Mouse (Mus musculus): ENCODE data around the gene March6. TPM values are rescaled to one million over a fixed set of nuclear protein-coding genes. Genes with fewer than 3 reads are reported as not detected.

The March6 gene
- polyA plus RNA-seq, 1 experiment from 2014 or later = 69.6 TPM

DNA sequence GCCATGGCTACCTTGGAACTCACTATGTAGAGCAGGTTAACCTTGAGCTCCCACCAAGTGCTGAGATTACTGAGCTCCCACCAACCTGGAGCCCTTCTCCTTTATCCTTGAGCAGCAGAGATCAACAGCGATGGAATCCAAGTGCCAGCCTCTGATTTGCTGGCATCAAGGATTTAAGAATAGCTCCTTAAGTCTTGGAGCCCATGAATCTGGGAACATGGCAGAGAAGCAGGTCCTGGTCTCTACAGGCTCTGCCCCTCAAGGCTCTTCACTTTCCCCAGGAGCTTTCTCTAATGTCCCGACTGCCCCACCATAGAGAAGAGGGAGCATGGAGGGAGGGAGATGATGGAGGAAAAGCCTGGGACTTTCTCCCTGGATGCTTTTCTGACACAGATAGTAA, 6.9 kb upstream of the March6 start:
- ATAC-seq (replicated peaks; ENCODE audit: low FRiP score) = no peak
- peaks cover 15% of the 10 kb centered on the region for H3K4me1 ChIP-seq (replicated peaks; ENCODE audit: control insufficient read depth, insufficient read depth, low read length)
- no peaks in the 10 kb centered on the region for H3K9me3 ChIP-seq (ENCODE audit: control insufficient read depth, low read length)
- no peak overlapping the region for H3K27ac ChIP-seq (ENCODE audit: low read depth, low read length)
- H3K9ac ChIP-seq (ENCODE audit: low read length) = no peak overlapping the region
- H3K4me2 ChIP-seq (ENCODE audit: low read depth, low read length, severe bottlenecking) = no peak overlapping the region
- DNase-seq (ENCODE audit: low spot score) = no peak
- no peak overlapping the region for H3K4me3 ChIP-seq (ENCODE audit: low read depth, low read length)
- no peaks in the 10 kb centered on the region for H3K36me3 ChIP-seq (ENCODE audit: control insufficient read depth, insufficient read depth, low read length)
- WGBS = 94% methylated on average over 2 of the region's 2 CpGs
- no peaks in the 10 kb centered on the region for H3K27me3 ChIP-seq (ENCODE audit: control insufficient read depth, insufficient read depth, low read length)

DNA sequence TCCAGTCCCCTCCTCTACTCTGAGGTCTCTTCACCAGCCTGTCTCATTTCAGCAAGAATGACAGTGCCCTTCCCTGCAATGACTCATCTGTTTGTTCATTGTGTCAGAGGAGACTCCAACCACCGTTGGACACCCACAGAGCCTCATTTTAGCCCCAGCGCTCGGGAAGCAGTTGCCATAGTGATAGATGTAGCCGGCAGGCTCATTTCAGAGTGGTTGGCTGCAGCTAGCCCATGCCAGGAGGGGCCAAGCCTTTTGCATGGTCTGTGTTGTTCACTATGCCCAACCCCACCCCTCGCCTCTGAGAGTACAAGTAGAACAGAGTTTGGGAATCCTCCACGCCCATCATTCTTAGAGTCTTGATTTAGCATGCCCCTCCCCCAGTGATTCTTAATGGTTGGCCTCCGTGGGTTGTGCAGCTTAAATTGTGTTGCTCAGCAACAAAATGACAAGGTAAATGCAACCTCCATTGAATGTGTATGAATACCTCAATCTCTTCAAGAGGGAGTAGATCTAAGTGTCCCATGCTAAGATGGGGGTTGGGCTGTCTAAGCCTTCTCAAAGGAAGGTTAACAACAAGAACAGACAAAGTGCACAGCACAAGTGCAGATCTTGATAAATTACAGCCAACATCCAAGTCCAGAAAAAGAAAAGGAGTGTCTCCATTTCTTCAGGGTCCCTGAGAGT, 5.3 kb upstream of the March6 start:
- Histone ChIP-seq H3K4me2 (ENCODE audit: low read depth, low read length, severe bottlenecking) (peak overlapping the region; percentile 28; the same call in 1 of the 2 replicates), H3K4me3 (ENCODE audit: low read depth, low read length) (no peak overlapping the region), H3K9ac (ENCODE audit: low read length) (no peak overlapping the region), H3K9me3 (ENCODE audit: control insufficient read depth, low read length) (no peaks in the 10 kb centered on the region), H3K4me1 (replicated peaks; ENCODE audit: control insufficient read depth, insufficient read depth, low read length) (peaks cover 7% of the 10 kb centered on the region; the same call in 1 of the 2 replicates), H3K27me3 (ENCODE audit: control insufficient read depth, insufficient read depth, low read length) (no peaks in the 10 kb centered on the region), H3K36me3 (ENCODE audit: control insufficient read depth, insufficient read depth, low read length) (no peaks in the 10 kb centered on the region), H3K27ac (ENCODE audit: low read depth, low read length) (peak overlapping the region; percentile 72)
- DNase-seq (ENCODE audit: low spot score) (peak; percentile 82), ATAC-seq (replicated peaks; ENCODE audit: low FRiP score) (peak; percentile 86)
- WGBS = 7% methylated on average over 7 of the region's 7 CpGs

DNA sequence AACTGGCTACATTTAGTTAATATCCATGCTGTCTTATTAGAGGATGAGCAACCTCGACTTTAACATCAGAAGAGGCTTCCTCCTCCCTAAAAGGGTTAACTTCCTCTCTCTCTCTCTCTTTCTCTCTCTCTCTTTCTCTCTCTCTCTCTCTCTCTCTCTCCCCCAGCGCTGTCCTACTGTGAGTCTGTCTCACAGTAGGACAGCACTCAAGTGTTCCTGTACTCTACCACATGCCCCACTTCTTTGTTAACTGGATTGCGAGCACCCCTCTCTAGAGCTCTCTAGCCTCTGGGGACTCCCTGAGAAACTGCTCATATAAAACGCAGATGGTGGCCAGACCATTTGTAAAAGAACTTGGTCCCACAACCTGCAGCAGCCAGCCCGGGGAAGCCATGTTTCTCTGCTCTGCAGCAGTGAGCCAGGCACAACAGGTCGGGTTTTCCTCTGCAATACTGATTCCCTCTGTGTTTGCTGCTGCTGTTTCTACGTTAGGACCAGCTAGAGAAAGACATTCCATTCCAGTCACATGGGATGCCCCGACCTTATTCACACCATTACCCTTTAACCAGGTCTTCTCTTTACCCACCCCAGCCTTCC, 4.5 kb upstream of the March6 start:
- H3K27ac ChIP-seq (ENCODE audit: low read depth, low read length) = peak overlapping the region; percentile 72; the same call in 1 of the 2 replicates
- no peak overlapping the region for H3K4me3 ChIP-seq (ENCODE audit: low read depth, low read length)
- 33% methylated on average over 8 of the region's 8 CpGs for WGBS
- ATAC-seq (replicated peaks; ENCODE audit: low FRiP score) (no peak), DNase-seq (ENCODE audit: low spot score) (peak; percentile 51)
- H3K27me3 ChIP-seq (ENCODE audit: control insufficient read depth, insufficient read depth, low read length) = no peaks in the 10 kb centered on the region
- peaks cover 7% of the 10 kb centered on the region; the same call in 1 of the 2 replicates for H3K4me1 ChIP-seq (replicated peaks; ENCODE audit: control insufficient read depth, insufficient read depth, low read length)
- H3K9ac ChIP-seq (ENCODE audit: low read length) = 0 out of 2 replicates have a peak overlapping the region, but pooled peaks have one; percentile 6
- no peak overlapping the region for H3K4me2 ChIP-seq (ENCODE audit: low read depth, low read length, severe bottlenecking)
- no peaks in the 10 kb centered on the region for H3K36me3 ChIP-seq (ENCODE audit: control insufficient read depth, insufficient read depth, low read length)
- no peaks in the 10 kb centered on the region for H3K9me3 ChIP-seq (ENCODE audit: control insufficient read depth, low read length)

DNA sequence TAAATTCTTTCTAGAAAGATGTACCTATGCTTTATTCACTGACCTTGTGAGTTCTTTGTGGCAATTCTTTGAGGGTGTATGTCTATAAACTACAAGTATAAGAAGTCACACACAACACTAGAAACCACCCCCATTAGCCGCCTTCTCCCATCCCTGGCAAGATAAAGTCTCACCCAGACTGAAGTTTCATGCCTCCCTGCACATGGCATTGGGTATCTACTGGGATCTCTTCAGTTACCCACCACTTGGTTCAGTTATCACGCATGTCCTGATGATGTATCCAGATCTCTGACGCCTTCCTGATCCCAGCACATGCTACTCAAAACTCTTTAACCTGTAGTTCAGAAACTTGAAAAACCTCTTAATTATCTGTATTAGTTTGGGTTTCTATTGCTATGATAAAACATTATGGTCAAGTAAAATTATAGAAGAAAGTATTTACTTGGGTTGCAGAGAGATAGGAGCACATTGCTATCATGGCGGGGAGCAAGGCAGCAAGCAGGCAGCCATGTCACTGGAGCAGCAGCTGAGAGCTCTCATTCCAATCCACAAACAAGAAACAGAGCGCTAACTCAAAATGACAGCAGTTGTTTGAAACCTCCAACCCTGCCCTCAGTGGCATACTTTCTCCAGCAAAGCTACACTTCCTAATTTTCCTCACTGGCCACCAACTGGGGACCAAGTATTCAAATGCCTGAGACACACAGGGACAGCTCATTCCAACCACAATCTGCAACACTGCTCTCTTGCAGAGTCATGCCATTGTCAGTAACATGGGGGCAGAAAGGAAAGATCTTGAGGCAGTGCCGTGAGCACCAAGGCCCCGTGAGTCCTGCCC, 3.8 kb upstream of the March6 start:
- Histone ChIP-seq H3K4me1 (replicated peaks; ENCODE audit: control insufficient read depth, insufficient read depth, low read length) (peaks cover 7% of the 10 kb centered on the region; the same call in 1 of the 2 replicates), H3K4me3 (ENCODE audit: low read depth, low read length) (no peak overlapping the region), H3K9ac (ENCODE audit: low read length) (no peak overlapping the region), H3K27me3 (ENCODE audit: control insufficient read depth, insufficient read depth, low read length) (no peaks in the 10 kb centered on the region), H3K27ac (ENCODE audit: low read depth, low read length) (no peak overlapping the region), H3K4me2 (ENCODE audit: low read depth, low read length, severe bottlenecking) (no peak overlapping the region), H3K9me3 (ENCODE audit: control insufficient read depth, low read length) (no peaks in the 10 kb centered on the region), H3K36me3 (ENCODE audit: control insufficient read depth, insufficient read depth, low read length) (no peaks in the 10 kb centered on the region)
- WGBS = 86% methylated on average over 7 of the region's 7 CpGs
- DNase-seq (ENCODE audit: low spot score) (no peak), ATAC-seq (replicated peaks; ENCODE audit: low FRiP score) (no peak)

DNA sequence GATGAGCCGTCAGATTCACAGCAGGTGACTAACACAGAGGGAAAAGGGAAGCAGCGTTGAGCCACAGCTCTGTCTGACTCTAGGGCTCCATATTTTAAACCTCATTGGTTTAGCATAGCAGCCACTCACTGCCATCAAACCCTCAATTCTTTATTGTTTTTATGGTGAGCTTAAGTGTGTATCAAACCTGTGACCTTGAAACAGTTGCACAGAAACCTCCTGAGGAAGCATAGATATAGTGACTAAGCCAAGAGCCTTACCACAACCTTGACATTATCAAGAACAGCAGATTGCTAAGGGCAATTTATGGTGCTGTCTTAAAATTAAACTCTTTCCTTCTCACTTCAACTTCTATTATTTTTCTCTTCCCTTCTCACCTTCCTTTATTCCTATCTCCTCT, 2.7 kb upstream of the March6 start:
- no peak overlapping the region for H3K4me2 ChIP-seq (ENCODE audit: low read depth, low read length, severe bottlenecking)
- no peaks in the 10 kb centered on the region for H3K27me3 ChIP-seq (ENCODE audit: control insufficient read depth, insufficient read depth, low read length)
- H3K9me3 ChIP-seq (ENCODE audit: control insufficient read depth, low read length) = no peaks in the 10 kb centered on the region
- no peaks in the 10 kb centered on the region for H3K36me3 ChIP-seq (ENCODE audit: control insufficient read depth, insufficient read depth, low read length)
- no peak overlapping the region for H3K27ac ChIP-seq (ENCODE audit: low read depth, low read length)
- 85% methylated on average over 2 of the region's 2 CpGs for WGBS
- DNase-seq (ENCODE audit: low spot score) (no peak), ATAC-seq (replicated peaks; ENCODE audit: low FRiP score) (no peak)
- no peak overlapping the region for H3K9ac ChIP-seq (ENCODE audit: low read length)
- H3K4me3 ChIP-seq (ENCODE audit: low read depth, low read length) = no peak overlapping the region
- H3K4me1 ChIP-seq (replicated peaks; ENCODE audit: control insufficient read depth, insufficient read depth, low read length) = peaks cover 9% of the 10 kb centered on the region; the same call in 1 of the 2 replicates

DNA sequence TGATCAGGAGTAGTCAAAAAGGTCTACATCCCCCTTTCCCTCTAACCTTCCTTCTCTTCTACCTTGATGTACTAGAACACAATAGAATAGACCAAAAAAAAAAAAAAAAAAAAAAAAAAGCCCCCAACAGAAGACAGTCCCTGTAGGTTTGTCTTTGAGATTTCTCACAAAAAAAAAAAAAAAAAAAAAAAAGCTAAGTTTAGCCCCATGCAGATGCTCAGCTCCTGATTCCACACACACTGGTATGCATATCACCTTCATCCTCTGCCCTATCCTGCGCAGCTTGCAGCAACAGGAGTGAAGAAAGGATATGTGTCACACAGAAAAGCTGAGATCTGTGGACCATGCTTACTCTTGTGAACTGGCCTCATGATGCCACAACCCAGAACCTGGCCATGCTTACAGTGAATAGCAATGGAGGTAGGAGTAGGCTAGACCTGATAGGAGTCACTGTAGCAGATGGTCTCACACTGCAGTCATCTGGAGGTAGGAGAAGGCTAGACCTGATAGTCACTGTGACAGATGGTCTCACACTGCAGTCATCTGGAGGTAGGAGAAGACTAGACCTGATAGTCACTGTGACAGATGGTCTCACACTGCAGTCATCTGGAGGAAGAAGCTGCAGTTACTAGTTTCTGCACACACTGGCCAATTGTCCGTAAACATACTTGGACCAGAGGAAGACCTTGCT, 1.6 kb upstream of the March6 start:
- no peak for ATAC-seq (replicated peaks; ENCODE audit: low FRiP score)
- Histone ChIP-seq H3K27me3 (ENCODE audit: control insufficient read depth, insufficient read depth, low read length) (no peaks in the 10 kb centered on the region), H3K9me3 (ENCODE audit: control insufficient read depth, low read length) (no peaks in the 10 kb centered on the region; the same call in 1 of the 2 replicates), H3K36me3 (ENCODE audit: control insufficient read depth, insufficient read depth, low read length) (no peaks in the 10 kb centered on the region; the same call in 1 of the 2 replicates), H3K9ac (ENCODE audit: low read length) (no peak overlapping the region), H3K27ac (ENCODE audit: low read depth, low read length) (no peak overlapping the region), H3K4me2 (ENCODE audit: low read depth, low read length, severe bottlenecking) (no peak overlapping the region), H3K4me1 (replicated peaks; ENCODE audit: control insufficient read depth, insufficient read depth, low read length) (peaks cover 9% of the 10 kb centered on the region; the same call in 1 of the 2 replicates), H3K4me3 (ENCODE audit: low read depth, low read length) (0 out of 2 replicates have a peak overlapping the region, but pooled peaks have one; percentile 94)
- DNase-seq (ENCODE audit: low spot score) = no peak
- WGBS = 98% methylated on average over 2 of the region's 2 CpGs

DNA sequence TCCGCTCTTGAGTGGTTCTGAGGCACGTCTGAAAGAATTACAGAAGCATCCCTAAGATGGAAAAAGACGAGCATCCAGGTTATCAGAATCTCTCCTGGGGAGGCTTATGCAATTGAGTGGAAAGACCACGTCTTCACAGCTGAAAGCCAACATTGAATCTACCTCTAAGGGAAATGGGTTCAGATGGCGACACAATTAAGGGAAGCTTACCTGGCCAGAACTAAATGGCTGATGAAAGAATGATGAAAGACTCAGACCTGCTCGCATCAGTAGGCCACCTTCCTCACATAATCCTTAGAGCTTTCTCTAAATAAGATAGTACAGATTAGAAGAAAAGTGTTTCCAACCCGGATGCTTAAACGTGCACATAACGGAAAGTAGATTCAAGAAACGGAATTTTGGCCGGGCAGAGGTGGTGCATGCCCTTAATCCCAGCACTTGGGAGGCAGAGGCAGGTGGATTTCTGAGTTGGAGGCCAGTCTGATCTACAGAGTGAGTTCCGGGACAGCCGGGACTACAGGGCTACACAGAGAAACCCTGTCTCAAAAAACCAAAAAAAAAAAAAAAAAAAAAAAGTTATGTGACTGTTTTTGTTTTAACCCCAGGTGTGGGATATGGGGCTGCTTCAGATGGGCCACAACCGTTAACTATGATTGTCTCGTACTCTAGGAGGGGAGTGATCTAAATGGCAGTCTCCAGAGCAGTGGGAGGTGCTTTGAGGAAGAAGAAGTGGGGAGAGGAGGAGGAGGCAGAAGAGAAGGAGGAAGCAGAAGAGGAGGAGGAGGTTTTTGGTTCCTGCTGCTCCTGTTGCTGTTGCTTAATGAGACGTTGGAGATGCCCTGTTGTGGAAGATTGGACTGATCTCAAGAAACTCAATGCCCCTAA, 835 bp upstream of the March6 start:
- no peak for ATAC-seq (replicated peaks; ENCODE audit: low FRiP score)
- WGBS = 31% methylated on average over 16 of the region's 16 CpGs

More for the DNA sequence above, 835 bp upstream of the March6 start:
- H3K4me3 ChIP-seq (ENCODE audit: low read depth, low read length) = peak overlapping the region; percentile 94
- H3K9ac ChIP-seq (ENCODE audit: low read length) = peak overlapping the region; percentile 92
- no peak for DNase-seq (ENCODE audit: low spot score)
- H3K9me3 ChIP-seq (ENCODE audit: control insufficient read depth, low read length) = no peaks in the 10 kb centered on the region; the same call in 1 of the 2 replicates
- H3K4me1 ChIP-seq (replicated peaks; ENCODE audit: control insufficient read depth, insufficient read depth, low read length) = peaks cover 8% of the 10 kb centered on the region; the same call in 1 of the 2 replicates
- peak overlapping the region; percentile 65 for H3K4me2 ChIP-seq (ENCODE audit: low read depth, low read length, severe bottlenecking)
- no peaks in the 10 kb centered on the region for H3K27me3 ChIP-seq (ENCODE audit: control insufficient read depth, insufficient read depth, low read length)
- H3K27ac ChIP-seq (ENCODE audit: low read depth, low read length) = peak overlapping the region; percentile 98
- H3K36me3 ChIP-seq (ENCODE audit: control insufficient read depth, insufficient read depth, low read length) = no peaks in the 10 kb centered on the region; the same call in 1 of the 2 replicates
